Mouse (Mus musculus): ENCODE measurements at regions not wholly inside any gene's neighbourhood (a gene's known extent, or its start where the extent isn't known, plus 50 kb on each side); places are given as distances from the start of the nearest gene placed in this dataset.

GRCm38 (mm10) chr14:76926416-76926815, 110.2 kb upstream of the Ccdc122 start:
- H3K9me3 ChIP-seq (ENCODE audit: control insufficient read depth) = no peaks in the 10 kb centered on the region
- no peaks in the 10 kb centered on the region for H3K27me3 ChIP-seq (replicated peaks; ENCODE audit: control insufficient read depth, insufficient read depth, low read length)
- ATAC-seq = no peak
- H3K4me2 ChIP-seq (replicated peaks; ENCODE audit: low read depth) = no peak overlapping the region
- H3K4me1 ChIP-seq (replicated peaks; ENCODE audit: control insufficient read depth, insufficient read depth, low read length) = no peaks in the 10 kb centered on the region; the same call in 1 of the 2 replicates
- 91% methylated on average over 7 of the region's 7 CpGs for WGBS
- H3K9ac ChIP-seq (ENCODE audit: low read depth, low read length) = no peak overlapping the region
- H3K4me3 ChIP-seq (ENCODE audit: low read depth, low read length) = no peak overlapping the region
- TF ChIP-seq CTCF (IDR thresholded peaks at IDR 0.05; ENCODE audit: low read depth) = no peak
- no peak overlapping the region for H3K27ac ChIP-seq (ENCODE audit: low read depth, low read length)
- H3K36me3 ChIP-seq (ENCODE audit: control insufficient read depth, insufficient read depth) = no peaks in the 10 kb centered on the region

GRCm38 (mm10) chr14:76922399-76922939, 114.1 kb upstream of the Ccdc122 start:
- Histone ChIP-seq H3K4me1 (replicated peaks; ENCODE audit: control insufficient read depth, insufficient read depth, low read length) (no peaks in the 10 kb centered on the region), H3K36me3 (ENCODE audit: control insufficient read depth, insufficient read depth) (no peaks in the 10 kb centered on the region), H3K4me3 (ENCODE audit: low read depth, low read length) (no peak overlapping the region), H3K27me3 (replicated peaks; ENCODE audit: control insufficient read depth, insufficient read depth, low read length) (no peaks in the 10 kb centered on the region), H3K27ac (ENCODE audit: low read depth, low read length) (no peak overlapping the region), H3K4me2 (replicated peaks; ENCODE audit: low read depth) (no peak overlapping the region), H3K9ac (ENCODE audit: low read depth, low read length) (no peak overlapping the region), H3K9me3 (ENCODE audit: control insufficient read depth) (no peaks in the 10 kb centered on the region)
- no peak for TF ChIP-seq CTCF (IDR thresholded peaks at IDR 0.05; ENCODE audit: low read depth)
- ATAC-seq = no peak
- WGBS = 72% methylated on average over 6 of the region's 6 CpGs

- Histone ChIP-seq H3K4me3 (ENCODE audit: low read depth, low read length) (no peak overlapping the region), H3K4me2 (replicated peaks; ENCODE audit: low read depth) (no peak overlapping the region), H3K27me3 (replicated peaks; ENCODE audit: control insufficient read depth, insufficient read depth, low read length) (no peaks in the 10 kb centered on the region), H3K9ac (ENCODE audit: low read depth, low read length) (no peak overlapping the region), H3K36me3 (ENCODE audit: control insufficient read depth, insufficient read depth) (no peaks in the 10 kb centered on the region), H3K4me1 (replicated peaks; ENCODE audit: control insufficient read depth, insufficient read depth, low read length) (no peaks in the 10 kb centered on the region), H3K27ac (ENCODE audit: low read depth, low read length) (no peak overlapping the region), H3K9me3 (ENCODE audit: control insufficient read depth) (no peaks in the 10 kb centered on the region)
- ATAC-seq = no peak
- 62% methylated on average over 3 of the region's 3 CpGs for WGBS
- TF ChIP-seq CTCF (IDR thresholded peaks at IDR 0.05; ENCODE audit: low read depth) = no peak
Measured at GRCm38 (mm10) chr14:76918091-76918490, 118.5 kb upstream of the Ccdc122 start.

GRCm38 (mm10) chr14:76917139-76917929, 119.2 kb upstream of the Ccdc122 start:
- ATAC-seq = no peak
- Histone ChIP-seq H3K9ac (ENCODE audit: low read depth, low read length) (no peak overlapping the region), H3K27me3 (replicated peaks; ENCODE audit: control insufficient read depth, insufficient read depth, low read length) (no peaks in the 10 kb centered on the region), H3K4me1 (replicated peaks; ENCODE audit: control insufficient read depth, insufficient read depth, low read length) (no peaks in the 10 kb centered on the region), H3K4me2 (replicated peaks; ENCODE audit: low read depth) (no peak overlapping the region), H3K4me3 (ENCODE audit: low read depth, low read length) (no peak overlapping the region), H3K27ac (ENCODE audit: low read depth, low read length) (no peak overlapping the region), H3K36me3 (ENCODE audit: control insufficient read depth, insufficient read depth) (no peaks in the 10 kb centered on the region), H3K9me3 (ENCODE audit: control insufficient read depth) (no peaks in the 10 kb centered on the region)
- no peak for TF ChIP-seq CTCF (IDR thresholded peaks at IDR 0.05; ENCODE audit: low read depth)
- 84% methylated on average over 10 of the region's 10 CpGs for WGBS

- Histone ChIP-seq H3K4me3 (ENCODE audit: low read depth, low read length) (no peak overlapping the region), H3K4me2 (replicated peaks; ENCODE audit: low read depth) (no peak overlapping the region), H3K27ac (ENCODE audit: low read depth, low read length) (no peak overlapping the region), H3K9ac (ENCODE audit: low read depth, low read length) (no peak overlapping the region), H3K36me3 (ENCODE audit: control insufficient read depth, insufficient read depth) (no peaks in the 10 kb centered on the region), H3K4me1 (replicated peaks; ENCODE audit: control insufficient read depth, insufficient read depth, low read length) (no peaks in the 10 kb centered on the region), H3K27me3 (replicated peaks; ENCODE audit: control insufficient read depth, insufficient read depth, low read length) (no peaks in the 10 kb centered on the region), H3K9me3 (ENCODE audit: control insufficient read depth) (no peaks in the 10 kb centered on the region)
- ATAC-seq = no peak
- no peak for TF ChIP-seq CTCF (IDR thresholded peaks at IDR 0.05; ENCODE audit: low read depth)
- 82% methylated on average over 3 of the region's 3 CpGs for WGBS
Measured at GRCm38 (mm10) chr14:76913850-76914249, 122.7 kb upstream of the Ccdc122 start.

- no peak overlapping the region for H3K27ac ChIP-seq (ENCODE audit: low read depth, low read length)
- no peak for ATAC-seq
- no peaks in the 10 kb centered on the region for H3K36me3 ChIP-seq (ENCODE audit: control insufficient read depth, insufficient read depth)
- 44% methylated on average over 8 of the region's 8 CpGs for WGBS
- H3K9ac ChIP-seq (ENCODE audit: low read depth, low read length) = no peak overlapping the region
- no peaks in the 10 kb centered on the region for H3K4me1 ChIP-seq (replicated peaks; ENCODE audit: control insufficient read depth, insufficient read depth, low read length)
- H3K4me3 ChIP-seq (ENCODE audit: low read depth, low read length) = no peak overlapping the region
- no peak overlapping the region for H3K4me2 ChIP-seq (replicated peaks; ENCODE audit: low read depth)
- TF ChIP-seq CTCF (IDR thresholded peaks at IDR 0.05; ENCODE audit: low read depth) = no peak
- no peaks in the 10 kb centered on the region for H3K27me3 ChIP-seq (replicated peaks; ENCODE audit: control insufficient read depth, insufficient read depth, low read length)
- no peaks in the 10 kb centered on the region for H3K9me3 ChIP-seq (ENCODE audit: control insufficient read depth)
Measured at GRCm38 (mm10) chr14:76912301-76913001, 124.1 kb upstream of the Ccdc122 start.

Measured in intestine, postnatal 0 days (tissue).